Mouse (Mus musculus) C2C12 (cell line): ENCODE results near the gene Zfp385c. TPM values are rescaled to one million over a fixed set of nuclear protein-coding genes. Genes with fewer than 3 reads are reported as not detected.
A peak's percentile ranks its signal among the peaks of the same experiment; 100 is the strongest.

Experiments used
- H3K27me3 ChIP-seq: one replicate; pipeline ENCODE4 v1.6.1; 2011; ENCODE audit not compliant: control insufficient read depth, insufficient read depth, insufficient read length
- H3K36me3 ChIP-seq: one replicate; pipeline ENCODE4 v1.6.1; 2011; ENCODE audit not compliant: control insufficient read depth, insufficient read depth
- H3K4me3 ChIP-seq: one replicate; pipeline ENCODE4 v1.5.1; 2011; ENCODE audit warnings: mild to moderate bottlenecking, control low read depth; ENCODE audit not compliant: poor library complexity, insufficient read depth, severe bottlenecking
- H3K79me2 ChIP-seq: one replicate; pipeline ENCODE4 v1.6.1; 2011; ENCODE audit not compliant: control insufficient read depth, insufficient read depth
- H3K79me3 ChIP-seq: one replicate; pipeline ENCODE4 v1.6.1; 2011; ENCODE audit warnings: low read depth, control low read depth
- H3ac ChIP-seq: one replicate; pipeline ENCODE3; 2011; ENCODE audit warnings: low read depth; ENCODE audit not compliant: control insufficient read depth, insufficient read length
- CEBPB ChIP-seq: IDR thresholded peaks from one replicate; pipeline ENCODE4 v1.6.1; 2011; ENCODE audit warnings: low read depth, mild to moderate bottlenecking, control low read depth, moderate library complexity
- CTCF ChIP-seq: IDR thresholded peaks from one replicate; pipeline ENCODE4 v1.5.1; 2011; ENCODE audit not compliant: control insufficient read depth, insufficient read depth, insufficient read length
- FOSL1 ChIP-seq: IDR thresholded peaks from one replicate; pipeline ENCODE4 v1.8.0; 2011; ENCODE audit warnings: mild to moderate bottlenecking, low read length; ENCODE audit not compliant: poor library complexity, insufficient read depth, severe bottlenecking
- MAX ChIP-seq: IDR thresholded peaks from one replicate; pipeline ENCODE4 v1.6.1; 2011; ENCODE audit warnings: mild to moderate bottlenecking, control low read depth
- MYOD1 ChIP-seq: IDR thresholded peaks from one replicate; pipeline ENCODE4 v1.6.1; 2011; ENCODE audit warnings: low read depth; ENCODE audit not compliant: control insufficient read depth, insufficient read length
- MYOG ChIP-seq: IDR thresholded peaks from one replicate; pipeline ENCODE4 v1.6.1; 2011; ENCODE audit not compliant: control insufficient read depth, insufficient read length; ENCODE audit errors: extremely low read depth
- USF1 ChIP-seq: IDR thresholded peaks from one replicate; pipeline ENCODE4 v1.6.1; 2011; ENCODE audit warnings: low read depth, mild to moderate bottlenecking, control low read depth, moderate library complexity
- polyA plus RNA-seq: library from polyadenylated mRNA; unstranded; fragments of >200 nt; fragmentation: generic; extraction: Trizol; gene quantifications from one replicate; pipeline ENCODE4 v1.2.1, GENCODE M21; 2012; ENCODE audit warnings: missing spikeins

Gene Zfp385c
- polyA plus RNA-seq, 1 experiment: not detected

- H3K27me3 ChIP-seq: no peaks in the 10 kb centered on the region
- peaks cover 32% of the 10 kb centered on the region for H3K36me3 ChIP-seq
- peaks cover 100% of the 10 kb centered on the region for H3K79me2 ChIP-seq
- TF ChIP-seq MAX: no peak
- no peak for TF ChIP-seq CEBPB
- TF ChIP-seq USF1: no peak
- no peak for TF ChIP-seq CTCF
- TF ChIP-seq MYOD1: no peak
- TF ChIP-seq FOSL1: no peak
- no peak for TF ChIP-seq MYOG
- H3K79me3 ChIP-seq: peaks cover 65% of the 10 kb centered on the region
- no peak overlapping the region for H3K4me3 ChIP-seq
- H3ac ChIP-seq: no peak overlapping the region
These were observed 34.9 kb upstream of the Zfp385c start for GRCm38 (mm10) chr11:100727201-100727600.

DNA sequence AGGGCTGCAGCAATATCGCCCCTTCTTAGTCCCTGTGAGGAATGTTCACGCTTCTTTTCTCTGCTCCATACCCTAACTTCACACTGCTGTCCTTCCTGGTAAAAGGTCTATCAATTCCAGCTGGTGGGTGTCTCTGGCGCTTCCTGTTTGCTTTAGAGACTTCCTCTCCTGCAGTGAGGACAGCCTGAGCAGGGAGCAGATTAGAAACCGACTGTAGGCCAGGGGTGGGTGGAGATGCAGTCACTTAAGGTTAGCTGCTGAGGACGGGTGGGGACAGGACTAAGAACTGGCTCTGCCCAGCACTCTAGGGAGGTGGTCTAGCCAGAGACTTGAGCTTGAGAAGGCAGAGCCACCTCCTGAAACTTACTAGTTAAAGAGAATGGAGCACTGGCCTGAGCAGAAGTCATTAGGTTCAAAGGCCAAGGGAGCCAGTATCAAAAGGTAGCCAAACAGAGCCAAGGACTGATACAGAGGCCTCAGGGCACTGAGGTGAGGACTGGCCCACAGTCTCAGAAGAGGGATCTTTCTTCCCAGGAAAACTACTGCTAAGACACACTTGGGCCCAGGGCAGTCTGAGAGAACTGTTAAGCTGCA is 32.8 kb upstream of the Zfp385c start:
- peaks cover 32% of the 10 kb centered on the region for H3K36me3 ChIP-seq
- H3K27me3 ChIP-seq: no peaks in the 10 kb centered on the region
- no peak overlapping the region for H3ac ChIP-seq
- H3K79me3 ChIP-seq: peaks cover 58% of the 10 kb centered on the region
- H3K79me2 ChIP-seq: peaks cover 100% of the 10 kb centered on the region
- TF ChIP-seq MYOG (no peak), FOSL1 (no peak), CEBPB (no peak)
- H3K4me3 ChIP-seq: no peak overlapping the region

DNA sequence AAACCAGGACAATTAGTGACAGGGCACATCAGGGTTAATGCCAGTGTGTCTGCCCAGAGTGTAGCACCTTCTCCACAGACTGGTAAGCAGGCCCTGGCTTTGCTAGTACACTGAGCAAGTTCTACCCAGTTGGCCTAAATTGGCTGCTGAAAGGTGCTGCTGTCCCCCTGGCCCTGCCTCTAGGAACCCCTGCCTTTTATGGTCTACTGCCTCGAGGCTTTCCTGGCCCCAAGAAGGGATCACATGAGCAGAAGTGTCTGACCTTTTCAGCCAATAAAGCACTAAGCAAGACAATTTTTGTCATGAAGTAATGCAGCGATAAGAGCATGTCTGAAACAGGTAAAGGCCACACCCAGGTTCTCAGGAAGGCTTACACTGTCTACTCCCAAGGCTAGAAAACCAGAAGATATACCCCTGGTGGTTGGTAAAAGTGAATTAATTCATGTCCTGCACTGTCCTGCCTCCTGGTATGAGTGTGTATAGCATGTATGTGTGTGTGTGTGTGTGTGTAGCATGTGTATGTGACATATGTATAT is 30.3 kb upstream of the Zfp385c start:
- no peaks in the 10 kb centered on the region for H3K27me3 ChIP-seq
- peaks cover 37% of the 10 kb centered on the region for H3K36me3 ChIP-seq
- peaks cover 48% of the 10 kb centered on the region for H3K79me3 ChIP-seq
- peaks cover 86% of the 10 kb centered on the region for H3K79me2 ChIP-seq
- no peak overlapping the region for H3ac ChIP-seq
- no peak for TF ChIP-seq CEBPB
- TF ChIP-seq MYOG: no peak
- TF ChIP-seq FOSL1: no peak
- TF ChIP-seq MYOD1: no peak
- TF ChIP-seq MAX: no peak
- no peak for TF ChIP-seq CTCF
- no peak overlapping the region for H3K4me3 ChIP-seq

DNA sequence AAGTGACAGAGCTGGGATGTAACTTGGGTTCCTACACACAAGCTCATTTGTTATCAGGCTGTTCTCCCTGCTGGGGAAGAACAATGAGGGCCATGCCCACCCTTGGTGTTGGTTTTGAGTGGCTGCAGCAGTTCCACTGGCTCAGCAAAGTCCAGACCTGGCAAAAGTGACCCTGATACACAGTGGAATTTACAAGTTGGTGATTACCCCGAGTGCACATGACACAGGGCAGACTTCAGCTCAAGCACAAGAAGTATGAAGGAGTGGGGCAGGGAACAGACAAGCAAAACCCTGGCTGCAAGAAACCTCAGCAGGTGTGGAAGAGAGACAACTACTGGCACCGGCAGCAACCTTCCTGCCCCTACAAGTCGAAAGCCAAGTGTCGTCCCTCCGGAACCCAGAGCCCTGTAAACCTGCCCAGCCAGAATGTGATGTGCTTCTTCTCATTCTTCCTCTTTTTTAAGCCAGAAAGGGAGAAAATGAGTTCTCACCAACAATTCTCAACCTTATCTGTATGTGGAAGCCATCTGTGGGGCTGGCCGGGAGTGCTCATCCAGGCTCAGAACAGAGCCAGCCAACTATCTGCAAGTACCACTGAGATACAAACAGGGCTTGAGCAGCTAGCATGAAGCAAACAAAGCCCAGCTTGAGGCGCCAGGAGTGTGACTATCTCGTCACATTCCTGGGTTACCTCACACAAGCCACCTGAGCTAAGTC is 29.7 kb upstream of the Zfp385c start:
- Histone ChIP-seq H3K79me3 (peaks cover 43% of the 10 kb centered on the region), H3K79me2 (peaks cover 80% of the 10 kb centered on the region), H3K27me3 (no peaks in the 10 kb centered on the region), H3K4me3 (no peak overlapping the region), H3K36me3 (peaks cover 38% of the 10 kb centered on the region), H3ac (no peak overlapping the region)
- TF ChIP-seq FOSL1 (no peak), CTCF (no peak), MYOG (no peak), MAX (no peak), USF1 (no peak), MYOD1 (no peak), CEBPB (no peak)

- Histone ChIP-seq H3K79me2 (peaks cover 73% of the 10 kb centered on the region), H3K36me3 (peaks cover 42% of the 10 kb centered on the region)
These were observed 29.0 kb upstream of the Zfp385c start for GRCm38 (mm10) chr11:100721254-100721653.

More at GRCm38 (mm10) chr11:100721254-100721653, 29.0 kb upstream of the Zfp385c start:
- no peaks in the 10 kb centered on the region for H3K27me3 ChIP-seq
- TF ChIP-seq MYOD1 (no peak), MYOG (no peak), MAX (no peak), FOSL1 (no peak), USF1 (no peak), CTCF (no peak), CEBPB (no peak)
- no peak overlapping the region for H3K4me3 ChIP-seq
- peaks cover 40% of the 10 kb centered on the region for H3K79me3 ChIP-seq
- peak overlapping the region; percentile 35 for H3ac ChIP-seq
